Mouse (Mus musculus) gastrocnemius, postnatal 10 days (tissue): Measurements from ENCODE around the gene Vamp2. TPM values are rescaled to one million over a fixed set of nuclear protein-coding genes. Genes with fewer than 3 reads are reported as not detected.
A peak's percentile ranks its signal among the peaks of the same experiment; 100 is the strongest.

Source experiments
- DNase-seq: peaks from one replicate; pipeline ENCODE4 v3.0.0; 2021; ENCODE audit warnings: mixed read lengths
- total RNA-seq, 2 experiments: library from RNA; stranded (reverse); gene quantifications; 2 replicates each; pipeline ENCODE4 v1.2.3; 2021

The Vamp2 gene
- total RNA-seq, 2 experiments from 2014 or later, result 52.4 to 55.8 TPM

DNA sequence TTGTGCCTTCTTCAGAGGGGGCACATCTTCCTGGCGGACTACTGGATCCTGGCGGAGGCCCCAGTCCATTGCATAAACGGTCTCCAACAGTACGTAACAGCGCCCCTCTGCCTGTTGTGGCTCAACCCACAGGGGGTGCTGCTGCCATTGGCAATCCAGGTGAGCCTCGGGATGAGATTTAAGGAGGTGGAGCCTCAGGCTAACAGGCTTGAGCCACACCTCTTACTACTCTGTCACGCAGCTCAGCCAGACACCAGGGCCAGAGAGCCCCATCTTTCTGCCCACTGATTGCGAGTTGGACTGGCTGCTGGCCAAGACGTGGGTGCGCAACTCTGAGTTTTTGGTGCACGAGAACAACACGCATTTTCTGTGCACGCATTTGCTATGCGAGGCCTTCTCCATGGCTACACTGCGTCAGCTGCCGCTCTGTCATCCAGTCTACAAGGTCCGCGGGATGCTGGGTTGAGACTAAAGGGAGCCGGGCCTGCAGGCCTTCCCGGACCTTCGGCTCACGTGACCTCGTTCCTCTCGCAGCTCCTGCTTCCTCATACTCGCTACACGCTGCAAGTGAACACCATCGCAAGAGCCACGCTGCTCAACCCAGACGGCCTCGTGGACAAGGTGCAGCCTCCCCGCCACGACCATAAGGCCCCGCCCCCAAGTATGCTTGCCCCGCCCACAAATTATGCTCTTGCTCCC is 45.8 kb downstream of the Vamp2 start:
- peak; percentile 39 for DNase-seq

DNA sequence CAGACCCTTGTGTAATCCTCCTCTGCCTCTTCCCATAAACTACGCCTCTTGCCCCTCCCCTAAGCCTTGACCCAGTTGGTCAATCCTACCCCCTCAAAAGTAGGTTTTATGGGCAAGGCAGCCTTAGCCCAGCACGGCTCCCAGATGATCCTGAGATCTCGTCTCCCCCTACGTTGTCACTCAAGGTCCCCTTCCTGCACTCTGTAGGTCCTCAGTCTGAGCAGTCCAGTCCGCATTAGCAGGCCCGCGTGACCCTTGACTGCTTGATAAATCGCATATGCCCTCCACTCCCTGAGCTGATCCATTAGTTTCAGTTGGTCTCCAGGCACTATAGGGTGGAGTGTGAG is 46.3 kb downstream of the Vamp2 start:
- DNase-seq, result no peak

GRCm38 (mm10) chr11:69135361-69135760 is 47.1 kb downstream of the Vamp2 start:
- no peak for DNase-seq

Other genes starting within 250 kb of the Vamp2 start
- 10 to 100 TPM; 58.3 to 68.8 TPM for gene Ndel1, start 216.6 kb upstream of the Vamp2 start, total RNA-seq
- gene Rnf222, start 199.9 kb upstream of the Vamp2 start, total RNA-seq, result not detected
- gene Rpl26, start 186.9 kb upstream of the Vamp2 start, total RNA-seq, result 1,000 to 10,000 TPM in 1 of 2 experiments, 100 to 1,000 TPM in 1; 992 to 1,013 TPM
- not detected for gene Odf4, start 161.4 kb upstream of the Vamp2 start, total RNA-seq
- 10 to 100 TPM; 13.0 to 17.1 TPM for gene Arhgef15, start 131.0 kb upstream of the Vamp2 start, total RNA-seq
- gene Slc25a35, start 120.4 kb upstream of the Vamp2 start, total RNA-seq, result 1 to 10 TPM; 2.3 to 3.7 TPM
- gene Rangrf, start 113.3 kb upstream of the Vamp2 start, total RNA-seq, result 10 to 100 TPM; 45.0 to 57.6 TPM
- gene Pfas, start 80.0 kb upstream of the Vamp2 start, total RNA-seq, result 10 to 100 TPM in 1 of 2 experiments, 1 to 10 TPM in 1; 7.8 to 11.2 TPM
- gene Ctc1, start 72.6 kb upstream of the Vamp2 start, total RNA-seq, result 10 to 100 TPM; 11.2 to 17.2 TPM
- gene Aurkb, start 42.8 kb upstream of the Vamp2 start, total RNA-seq, result 10 to 100 TPM; 10.2 to 11.6 TPM
- gene Borcs6, start 28.8 kb upstream of the Vamp2 start, total RNA-seq, result 10 to 100 TPM; 12.6 to 13.9 TPM
- gene Tmem107, start 17.7 kb upstream of the Vamp2 start, total RNA-seq, result 1 to 10 TPM; 4.3 to 5.2 TPM
- gene Per1, start 6.7 kb downstream of the Vamp2 start, total RNA-seq, result 10 to 100 TPM; 17.5 to 78.6 TPM
- gene Hes7, start 31.9 kb downstream of the Vamp2 start, total RNA-seq, result not detected
- under 1 TPM; 0.27 to 0.49 TPM for gene 9130213A22Rik, start 34.1 kb downstream of the Vamp2 start, total RNA-seq
- gene Aloxe3, start 37.4 kb downstream of the Vamp2 start, total RNA-seq, result under 1 TPM in 1 of 2 experiments, not detected in 1; 0.27 TPM
- not detected for gene Alox12b, start 68.5 kb downstream of the Vamp2 start, total RNA-seq
- gene Alox8, start 109.4 kb downstream of the Vamp2 start, total RNA-seq, result under 1 TPM in 1 of 2 experiments, not detected in 1; 0.09 TPM
- gene Gucy2e, start 148.5 kb downstream of the Vamp2 start, total RNA-seq, result not detected
- gene Cntrob, start 235.3 kb downstream of the Vamp2 start, total RNA-seq, result 1 to 10 TPM; 4.7 to 6.6 TPM
- gene Trappc1, start 235.5 kb downstream of the Vamp2 start, total RNA-seq, result 10 to 100 TPM; 55.4 to 55.5 TPM
- under 1 TPM; 0.42 to 0.93 TPM for gene Kcnab3, start 237.8 kb downstream of the Vamp2 start, total RNA-seq